Mouse (Mus musculus) heart, postnatal 36 days (tissue): ENCODE data around the gene Krt7. TPM values are rescaled to one million over a fixed set of nuclear protein-coding genes. Genes with fewer than 3 reads are reported as not detected.
A peak's percentile ranks its signal among the peaks of the same experiment; 100 is the strongest.

Experiments
- DNase-seq, 2 experiments: peaks; one replicate each; pipeline ENCODE4 v3.0.0; 2021 to 2022
- intact Hi-C: fragments of 180-260 bp; cut with DNase I; formaldehyde crosslinking; loops from one replicate; pipeline ENCODE4 v1.15.1; 2025
- total RNA-seq, 2 experiments: library from RNA; stranded (reverse); gene quantifications; 2 replicates each; pipeline ENCODE4 v1.2.3; 2021

Gene Krt7
- 1 to 10 TPM; 2.1 to 2.9 TPM for total RNA-seq

DNA sequence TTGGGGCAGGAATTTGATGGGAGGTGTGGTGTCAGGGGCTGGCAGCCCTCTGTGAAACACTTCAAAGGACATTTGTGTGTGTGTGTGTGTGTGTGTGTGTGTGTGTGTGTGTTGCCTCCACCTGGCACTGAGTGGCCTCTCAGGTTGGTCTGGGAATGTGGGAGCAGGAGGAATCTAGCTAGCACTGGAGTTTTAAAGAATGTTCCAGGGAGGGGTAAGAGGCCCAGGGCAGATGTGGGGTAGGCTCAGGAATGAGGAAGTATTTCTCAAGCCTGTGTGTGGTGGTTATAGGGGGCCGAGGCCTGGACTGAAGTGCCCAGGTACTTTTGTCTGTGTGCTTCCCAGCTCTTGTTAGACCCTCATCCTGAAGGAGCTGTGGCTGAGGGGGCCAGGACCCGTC, at the start of gene Krt7:
Gene Krt7, plus strand, starts transcription at position 269 of the 400 bp plus-strand sequence.
- no peak for DNase-seq
- intact Hi-C loops, result loop anchor here (5.0 kb wide), 1 partner anchor 53 kb away; no protein-coding TSS in a partner anchor

DNA sequence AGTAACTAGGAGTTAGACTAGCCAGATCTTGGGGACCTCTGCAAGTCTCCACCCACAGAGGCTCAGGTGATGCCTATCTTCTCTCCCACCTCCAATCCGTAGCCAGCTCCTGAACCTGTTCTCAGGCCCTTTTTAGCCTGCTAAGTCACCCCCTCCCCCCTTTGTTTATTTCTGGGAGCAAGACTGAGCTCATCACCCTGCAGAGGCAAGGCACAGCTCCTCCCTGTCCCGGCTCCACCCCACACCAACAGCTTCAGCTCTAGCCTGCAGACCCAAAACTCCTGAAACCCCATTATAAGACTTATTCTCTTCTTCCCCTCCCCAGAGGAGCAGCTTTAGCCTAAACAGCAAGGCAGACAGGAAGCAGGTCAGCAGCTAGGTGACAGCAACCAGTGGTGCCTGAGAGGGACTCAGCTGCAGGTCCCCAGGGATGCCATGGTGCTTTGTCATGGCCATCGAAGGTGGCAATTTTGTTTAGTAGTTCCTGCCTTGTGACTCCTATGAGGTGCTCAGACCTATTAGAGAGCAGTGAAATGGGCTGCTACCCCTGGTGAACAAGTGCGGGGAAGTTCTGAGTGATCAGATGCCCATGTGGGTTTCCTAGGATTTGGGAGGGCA, 48.3 kb upstream of the Krt7 start:
- intact Hi-C loops, result no loop called here
- no peak for DNase-seq

DNA sequence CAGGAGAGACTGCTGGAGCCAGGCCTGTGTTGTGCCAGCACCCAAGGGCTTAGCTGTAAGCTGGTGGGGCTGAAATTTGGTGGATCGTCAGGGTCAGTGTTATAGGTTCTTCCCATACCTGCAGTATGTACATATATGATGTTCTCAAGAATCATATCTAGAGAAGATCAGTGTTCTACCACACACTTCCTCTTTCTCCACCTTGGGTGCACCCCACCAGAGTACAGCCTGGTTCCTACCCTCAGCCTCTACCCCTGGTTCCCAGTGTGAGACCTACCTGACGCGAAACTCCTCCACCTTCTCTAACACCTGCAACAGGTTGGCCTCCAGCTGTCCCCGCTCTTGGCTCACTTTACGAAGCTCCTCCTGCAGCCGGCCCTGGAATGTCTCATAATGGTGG, 46.9 kb upstream of the Krt7 start:
- DNase-seq, result no peak
- intact Hi-C loops, result no loop called here

DNA sequence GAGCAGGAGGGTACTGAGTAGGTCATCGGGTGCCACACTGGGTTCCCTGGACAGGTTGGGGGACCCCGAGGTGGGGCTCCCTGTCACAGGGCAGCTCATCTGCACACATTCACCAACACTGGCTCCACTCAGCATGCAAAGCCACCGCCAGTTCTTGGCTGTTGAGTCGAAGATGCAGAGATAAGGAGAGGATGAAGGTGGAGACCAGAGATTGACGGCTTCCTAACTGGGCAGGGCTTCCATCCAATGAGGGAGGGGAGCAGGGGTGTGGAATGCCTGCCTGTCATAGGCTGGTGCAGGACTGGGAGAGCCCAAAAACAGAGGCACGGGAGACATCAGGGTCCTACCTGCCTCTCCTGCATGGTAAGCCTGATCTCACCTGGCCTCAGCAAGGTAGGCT, 46.4 kb upstream of the Krt7 start:
- intact Hi-C loops, result no loop called here
- DNase-seq, result no peak

DNA sequence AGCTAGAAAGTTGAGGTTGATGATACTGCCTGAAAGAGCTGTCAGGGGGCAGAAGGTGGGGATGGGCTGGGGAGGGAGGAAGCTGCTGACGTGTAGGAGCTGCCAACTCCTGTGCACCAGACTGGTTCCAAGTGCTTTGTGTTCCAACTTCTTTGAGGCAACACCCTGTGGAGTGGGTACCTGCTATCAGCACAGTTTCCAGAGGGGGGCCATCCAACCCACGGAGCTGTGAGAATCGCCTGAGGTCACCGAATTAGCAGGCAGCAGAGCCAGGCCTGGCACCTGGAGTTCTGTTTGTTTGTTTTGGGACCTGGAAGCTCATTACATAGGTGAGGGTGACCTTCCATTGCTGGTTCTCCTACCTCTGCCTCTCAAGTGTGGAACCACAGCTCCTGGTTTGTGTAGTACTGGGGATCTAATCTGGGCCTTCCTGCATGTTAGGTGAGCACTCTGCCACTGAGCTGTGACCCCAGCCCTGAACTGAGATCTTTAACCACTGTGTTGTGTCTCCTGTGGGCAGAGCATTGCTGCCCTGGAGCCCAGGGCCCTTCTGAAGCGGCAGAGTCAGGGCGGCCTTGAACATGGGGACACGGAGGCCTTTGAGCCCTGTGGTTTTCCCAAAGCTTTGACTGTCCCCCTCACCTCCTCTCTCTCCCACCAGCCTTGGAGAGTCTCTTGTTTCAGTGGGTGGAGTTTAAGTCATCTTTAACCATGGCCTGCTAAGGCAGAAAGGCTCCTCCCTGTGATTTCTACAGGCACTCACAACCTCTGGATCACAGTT, 45.8 kb upstream of the Krt7 start:
- intact Hi-C loops, result no loop called here
- no peak for DNase-seq

DNA sequence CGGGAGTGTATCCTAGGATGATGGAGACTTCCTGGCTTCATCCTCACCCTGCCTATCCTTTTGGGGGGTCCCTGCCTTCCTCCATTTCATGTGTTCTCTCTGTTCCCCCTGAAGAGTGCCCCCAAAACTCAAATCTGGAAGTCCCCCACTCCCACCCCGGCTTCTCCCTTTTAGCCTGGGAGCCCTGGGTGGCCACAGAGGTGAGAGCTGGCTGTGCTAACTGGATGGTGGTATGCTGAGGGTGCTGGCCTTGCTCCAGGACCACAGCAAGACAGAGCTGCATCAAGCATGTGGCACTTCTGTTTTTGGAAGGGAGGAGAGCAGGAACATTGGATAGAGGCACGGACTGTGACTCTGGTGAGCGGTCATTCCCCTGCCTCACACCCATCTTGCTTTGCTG, 45.1 kb upstream of the Krt7 start:
- intact Hi-C loops, result no loop called here
- DNase-seq, result no peak

DNA sequence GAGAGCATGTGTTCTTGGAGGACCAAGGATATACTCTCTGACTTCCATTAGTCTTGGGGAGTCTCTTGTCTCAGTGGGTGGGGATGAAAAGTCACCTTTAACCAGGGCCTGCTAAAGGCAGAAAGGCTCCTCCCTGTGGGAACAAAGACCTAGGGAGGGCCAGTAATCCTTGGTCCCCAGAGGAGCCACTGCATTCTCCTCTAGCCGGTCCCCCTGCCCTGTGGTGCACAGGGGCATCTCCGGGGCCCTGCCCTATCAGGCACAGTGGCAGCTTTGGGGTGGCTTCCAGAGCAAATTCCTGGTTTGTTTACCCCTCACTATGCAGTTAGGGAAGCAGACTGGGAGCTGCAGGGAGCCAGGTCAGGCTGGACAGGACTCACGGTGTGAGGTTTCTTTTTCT, 44.4 kb upstream of the Krt7 start:
- DNase-seq, result no peak
- intact Hi-C loops, result no loop called here

DNA sequence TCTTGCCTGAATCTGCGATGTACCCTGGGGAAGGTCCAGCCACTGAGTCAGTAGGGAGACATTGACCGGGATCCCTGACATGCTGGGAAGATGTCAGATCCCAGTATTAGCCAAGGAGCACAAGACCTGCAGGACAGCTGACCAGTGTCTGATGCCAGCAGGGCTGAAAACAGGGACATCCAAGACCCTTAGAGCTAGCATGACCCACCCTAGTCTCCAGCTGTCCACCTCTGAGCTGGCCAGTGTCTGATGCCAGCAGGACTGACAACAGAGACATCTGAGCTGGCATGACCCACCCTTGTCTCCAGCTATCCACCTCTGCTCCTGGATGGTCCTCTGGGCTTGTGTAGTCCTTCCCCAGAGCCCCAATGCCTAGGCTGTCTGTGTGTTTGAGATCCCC, 43.9 kb upstream of the Krt7 start:
- intact Hi-C loops, result no loop called here
- DNase-seq, result no peak

DNA sequence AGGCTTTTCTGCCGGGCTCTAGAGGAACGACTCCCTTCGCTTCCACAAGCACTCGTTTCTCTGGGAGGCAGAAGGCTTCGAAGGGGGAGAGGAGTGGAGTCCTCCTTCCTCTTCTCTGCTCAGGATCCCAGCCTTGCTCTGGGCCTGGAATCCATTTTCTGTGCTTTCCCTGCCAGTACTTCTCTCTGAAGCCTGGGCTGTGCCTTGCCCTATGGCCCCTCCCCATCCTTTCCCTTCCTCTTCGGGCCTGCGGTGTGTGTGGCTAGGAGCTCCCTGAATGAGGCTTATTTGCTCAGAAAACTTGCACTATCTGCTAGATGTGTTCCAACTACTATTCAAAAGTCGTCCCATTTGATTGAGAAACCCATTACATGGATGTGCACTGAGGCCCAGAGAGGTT, 43.3 kb upstream of the Krt7 start:
- intact Hi-C loops, result no loop called here
- no peak for DNase-seq

DNA sequence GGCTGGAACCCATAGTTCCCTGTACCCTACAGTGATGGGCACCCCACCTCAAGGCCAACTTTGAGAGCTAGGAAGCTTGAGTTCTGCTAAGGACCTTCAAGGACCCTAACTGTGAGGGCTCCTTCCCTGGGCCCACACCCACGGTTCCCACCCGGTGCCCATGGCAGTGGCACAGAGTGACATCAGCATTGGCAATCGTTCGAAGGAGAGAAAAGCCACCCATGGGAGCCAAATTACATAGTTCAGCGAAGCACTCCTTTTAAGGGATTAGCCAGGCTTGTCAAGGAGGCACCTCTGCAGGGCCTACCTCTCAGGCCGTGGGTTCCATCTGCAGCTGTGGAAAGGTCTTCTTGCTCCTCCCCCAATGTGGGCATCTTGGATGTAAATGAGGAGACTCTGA, 42.8 kb upstream of the Krt7 start:
- intact Hi-C loops, result no loop called here
- no peak for DNase-seq

DNA sequence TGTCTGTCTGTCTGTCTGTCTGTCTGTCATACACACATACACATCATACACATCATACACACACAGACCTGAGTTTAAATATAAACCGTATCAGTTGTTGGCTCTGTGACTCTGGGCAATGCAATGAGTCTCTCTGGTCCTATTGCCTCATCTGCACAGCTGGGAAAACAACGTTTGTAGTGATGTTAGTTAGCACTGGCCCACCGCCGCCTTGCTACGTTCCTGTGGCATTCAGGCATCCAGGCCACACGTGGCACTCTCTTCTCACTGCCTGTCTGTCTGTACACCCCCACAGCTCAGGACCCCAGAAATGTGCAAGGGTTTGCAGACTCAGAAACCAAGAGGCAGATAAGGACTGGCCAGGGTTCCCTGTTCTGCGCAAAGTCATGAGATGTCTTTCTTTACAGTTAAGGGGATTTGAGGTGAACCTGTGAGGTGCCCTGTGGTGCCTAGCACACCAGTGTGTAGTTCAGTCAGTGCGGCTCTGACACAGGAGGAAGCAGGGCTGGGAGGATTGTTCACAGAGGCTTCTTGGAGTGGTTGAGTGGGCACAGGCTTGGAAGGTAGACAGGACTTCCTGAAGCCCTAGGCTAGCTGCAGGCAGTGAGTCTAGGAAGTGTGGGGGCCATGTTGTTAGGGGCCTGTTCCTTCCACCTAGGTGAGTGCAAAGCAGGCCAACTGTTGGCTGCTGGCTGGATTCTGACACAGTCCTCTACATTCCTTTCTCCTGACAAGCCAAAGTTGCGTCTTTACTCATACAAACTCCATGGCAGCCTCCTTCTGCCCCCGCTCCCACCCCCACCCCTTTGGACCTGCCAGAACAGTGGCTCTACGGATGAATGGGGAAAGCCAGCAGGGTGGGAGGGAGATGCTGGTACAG, 42.1 kb upstream of the Krt7 start:
- intact Hi-C loops, result no loop called here
- DNase-seq, result no peak

DNA sequence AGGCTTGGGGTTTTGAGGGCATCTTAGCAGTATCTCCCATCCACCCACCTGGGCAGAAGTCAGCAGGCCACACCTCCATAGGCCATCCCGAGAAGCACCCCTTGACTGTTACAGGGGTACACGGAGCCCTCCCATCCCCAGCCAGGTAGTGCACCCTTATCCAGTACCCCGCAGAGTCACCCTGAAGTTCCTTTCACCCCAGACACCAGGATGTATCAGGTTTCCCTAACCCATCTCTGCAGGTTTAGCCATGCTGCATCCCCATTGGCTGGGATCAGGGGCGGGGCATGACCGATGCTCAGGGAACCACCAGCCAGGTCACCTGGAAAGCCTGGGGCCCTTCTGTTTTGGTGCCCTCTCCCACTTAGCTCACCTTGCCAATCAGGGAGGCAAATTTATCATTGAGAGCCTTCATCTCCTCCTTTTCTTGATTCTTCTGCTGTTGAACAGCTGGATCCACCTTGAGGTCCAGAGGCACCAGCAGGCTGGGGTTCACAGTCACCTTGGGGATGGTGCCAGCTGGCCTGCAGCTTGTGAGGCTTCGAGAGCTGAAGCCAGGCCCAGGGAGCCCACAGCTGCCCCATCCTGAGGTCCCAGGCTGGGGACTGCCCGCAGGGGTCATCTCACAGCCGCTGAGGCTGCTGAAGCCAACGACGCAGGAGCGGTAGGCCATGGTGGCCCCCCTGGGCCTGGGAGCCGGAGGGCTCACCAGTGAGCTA, 41.3 kb upstream of the Krt7 start:
- peak in 1 of 2 experiments; percentile 55 for DNase-seq
- intact Hi-C loops, result no loop called here

DNA sequence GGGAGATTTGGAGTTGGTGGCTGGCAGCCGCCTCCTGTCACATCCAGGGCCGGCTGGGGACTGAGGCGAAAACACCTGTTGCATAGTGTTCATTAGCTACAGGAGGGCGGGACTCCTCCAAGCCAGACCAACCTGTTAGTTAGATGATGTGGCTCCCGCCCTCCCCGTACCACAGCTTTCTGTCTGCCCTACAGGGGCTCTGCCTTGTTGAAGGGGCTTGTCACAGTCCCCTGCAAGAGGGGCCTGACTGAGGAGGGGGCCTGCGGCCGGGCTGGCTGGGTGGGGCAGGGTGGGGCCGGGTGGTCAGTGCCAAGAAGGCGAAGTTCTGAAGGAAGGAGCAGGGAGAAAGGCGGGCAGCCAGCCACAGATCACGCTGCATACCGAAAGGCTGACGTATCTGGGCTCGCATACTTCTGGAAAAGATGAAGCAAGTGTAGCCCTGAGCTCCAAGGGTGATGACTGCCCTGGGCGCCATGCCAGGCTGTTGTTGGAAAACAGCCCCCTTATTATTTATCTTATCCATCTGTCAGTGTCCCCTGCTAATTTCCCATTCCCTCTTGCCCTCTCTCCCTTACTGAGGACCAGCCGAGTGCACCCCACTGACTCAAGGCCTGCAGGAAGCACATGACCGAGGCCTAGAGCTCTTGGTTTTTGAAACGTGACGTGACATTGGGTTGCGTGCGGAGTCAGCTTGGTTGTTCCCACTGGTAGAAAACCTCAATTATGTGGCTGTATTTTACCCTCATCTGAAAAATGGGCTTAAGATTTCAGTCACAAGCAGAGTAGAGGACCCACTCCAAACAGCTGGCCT, 40.5 kb upstream of the Krt7 start, which contains the start of gene Krt80:
Gene Krt80, minus strand, starts transcription at position 62 of the 811 bp plus-strand sequence.
- peak; percentile 87 to 88 for DNase-seq
- intact Hi-C loops, result no loop called here

DNA sequence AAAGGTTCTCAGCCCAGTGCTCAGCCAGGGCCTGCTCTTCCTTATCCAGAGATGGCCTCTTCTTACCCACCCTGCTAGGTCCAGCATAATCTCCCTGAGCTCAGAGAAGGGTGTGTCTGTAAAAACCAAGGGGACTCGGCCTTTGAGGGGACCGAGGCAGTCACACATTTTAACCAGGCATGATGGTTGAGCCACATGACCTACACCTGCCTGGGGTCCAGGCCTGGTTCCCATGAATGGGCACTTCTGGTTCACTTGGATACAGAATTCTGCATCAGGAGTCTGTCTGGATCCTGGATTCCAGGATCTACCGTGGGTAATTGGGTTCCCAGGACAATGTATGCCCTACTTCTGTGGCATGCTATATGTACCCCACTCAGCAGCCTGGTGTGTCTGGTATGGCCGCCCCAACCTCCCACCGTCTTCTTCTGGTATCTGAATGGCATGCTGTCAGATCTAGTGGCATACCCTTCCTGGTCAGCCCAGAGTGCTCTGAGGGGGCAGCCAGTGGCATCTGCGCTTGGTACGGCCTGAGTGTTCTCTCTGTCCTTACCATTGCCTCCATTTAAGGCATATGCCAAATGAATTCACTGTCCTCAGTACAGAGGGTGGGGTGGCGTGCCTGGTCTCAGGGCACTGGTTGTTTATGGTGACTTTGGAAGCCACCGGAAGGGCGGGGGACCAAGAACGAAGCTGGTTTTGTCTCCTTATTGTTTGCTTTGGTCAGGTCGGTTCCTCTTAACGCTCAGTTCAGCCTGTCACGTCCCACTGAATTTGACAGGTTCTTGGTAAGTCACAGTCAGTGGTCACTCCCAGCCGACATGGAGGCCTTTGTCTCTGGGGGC, 39.5 kb upstream of the Krt7 start:
- no peak for DNase-seq
- intact Hi-C loops, result no loop called here

DNA sequence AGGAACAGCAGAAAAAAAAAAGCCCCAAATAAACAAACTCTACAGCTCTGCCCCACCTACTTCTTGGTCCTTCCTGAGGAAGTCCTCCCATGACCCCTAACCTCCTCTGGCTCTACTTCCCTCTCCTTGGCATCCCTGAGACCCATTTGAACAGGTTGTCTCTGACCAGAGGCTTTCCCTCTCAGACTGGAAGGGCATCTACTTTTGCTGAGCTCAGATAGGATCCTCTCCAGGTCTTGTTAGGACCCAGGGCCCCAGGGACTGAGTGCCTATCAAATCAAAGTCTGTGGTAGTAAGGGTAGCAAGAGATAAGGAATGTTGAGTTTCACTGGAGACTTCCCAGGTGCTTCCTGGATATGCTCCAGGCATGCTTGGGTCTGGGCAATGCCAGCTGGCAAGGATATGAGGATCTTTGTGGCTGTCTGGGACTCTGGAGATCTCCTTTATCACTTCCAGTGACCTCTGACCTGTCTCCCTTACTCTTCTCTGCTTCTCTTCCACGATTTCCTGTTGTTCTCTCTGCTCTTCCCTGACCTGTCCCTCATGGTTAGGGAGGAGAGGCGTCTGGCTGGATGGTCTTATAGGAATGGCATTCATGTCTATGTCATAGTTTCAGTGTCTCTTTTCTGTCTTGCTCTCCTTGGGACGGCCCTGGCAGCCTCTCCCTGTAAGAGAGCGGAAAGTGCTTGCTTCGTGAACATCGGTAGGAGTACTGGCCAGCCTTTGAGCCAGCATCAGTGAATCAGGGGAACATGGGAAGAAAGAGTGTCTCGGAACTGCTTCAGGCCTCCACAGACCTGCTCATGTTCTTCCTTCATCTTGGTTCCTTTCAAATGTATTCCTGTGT, 38.5 kb upstream of the Krt7 start:
- intact Hi-C loops, result no loop called here
- no peak for DNase-seq

DNA sequence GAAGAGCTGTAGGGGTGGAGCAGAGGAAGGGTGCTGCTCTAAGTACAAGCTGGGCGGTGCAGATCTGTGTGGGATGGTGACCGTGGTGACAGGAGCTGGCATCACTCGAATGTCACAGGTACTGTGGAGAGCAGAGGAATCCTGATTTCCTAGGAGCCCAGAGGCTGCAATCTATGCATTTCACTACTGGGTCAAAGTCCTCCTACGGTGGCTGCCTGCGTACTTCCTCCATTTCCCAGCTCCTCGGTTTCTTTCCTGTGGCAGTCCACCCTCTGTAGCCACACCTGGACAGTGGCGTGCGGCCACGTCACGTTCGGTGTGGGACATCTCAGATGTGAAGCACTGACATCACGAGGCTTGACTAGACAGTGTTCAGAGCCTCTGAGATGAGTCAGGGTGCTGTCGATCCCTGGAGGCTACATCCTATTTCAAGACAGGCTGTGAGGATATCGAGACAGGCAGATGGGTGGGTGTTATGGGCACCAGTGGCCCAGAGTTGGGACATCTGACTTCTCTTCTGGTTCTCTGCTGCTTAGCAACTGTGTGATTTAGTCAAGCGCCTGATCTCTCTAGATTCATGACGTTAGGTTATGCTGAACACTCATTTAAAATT, 37.5 kb upstream of the Krt7 start:
- no peak for DNase-seq
- intact Hi-C loops, result no loop called here

DNA sequence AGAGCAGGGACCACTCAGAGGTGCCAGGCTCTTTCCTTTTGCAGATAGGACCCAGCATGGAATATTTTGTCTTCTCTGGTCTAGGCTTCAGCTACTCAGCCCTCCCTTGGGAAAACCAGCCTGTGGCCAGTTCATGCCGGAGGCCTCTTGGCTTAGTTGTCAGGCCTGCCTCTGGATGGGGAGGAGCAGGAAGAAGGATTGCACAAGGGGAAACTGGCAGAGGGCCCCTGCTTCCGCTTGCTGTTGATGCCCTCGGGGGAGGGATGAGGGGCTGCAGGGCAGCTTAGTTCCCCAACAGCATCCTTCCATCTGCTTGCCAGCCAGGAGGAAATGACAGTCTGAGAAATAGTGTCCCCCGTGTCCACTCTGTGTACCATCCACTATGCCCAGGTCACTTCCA, 36.0 kb upstream of the Krt7 start:
- intact Hi-C loops, result no loop called here
- DNase-seq, result peak; percentile 69 to 72
